Mouse (Mus musculus): ENCODE measurements around the gene Chil3. TPM values are rescaled to one million over a fixed set of nuclear protein-coding genes. Genes with fewer than 3 reads are reported as not detected.
"Not testable (repeated sequence)": the region's sequence is repeated elsewhere in the genome, so short reads cannot be mapped to it uniquely, and the experiment has no call there.

The Chil3 gene
- under 1 TPM; 0.26 to 0.83 TPM for total RNA-seq (2021)
- long read RNA-seq, experiment 1: 0 reads
- long read RNA-seq, experiment 2, partial matches to known transcripts: 1 of 4 reads
- long read RNA-seq, experiment 2, other reads (novel, unspliced or antisense): 0 of 4 reads

- DNase-seq (ENCODE audit: low spot score in 2 of 2): no peak
Measured at GRCm38 (mm10) chr3:106167464-106167863, at the start of gene Chil3. Chil3 (minus strand) TSS chr3:106167564.

GRCm38 (mm10) chr3:106198030-106198429 is 30.7 kb upstream of the Chil3 start:
- DNase-seq (ENCODE audit: low spot score in 2 of 2): not testable (repeated sequence)

- not testable (repeated sequence) for DNase-seq (ENCODE audit: low spot score in 2 of 2)
Measured at GRCm38 (mm10) chr3:106197246-106197645, 29.9 kb upstream of the Chil3 start.

- DNase-seq (ENCODE audit: low spot score in 2 of 2): no peak
Measured at GRCm38 (mm10) chr3:106196276-106196675, 28.9 kb upstream of the Chil3 start.

GRCm38 (mm10) chr3:106195486-106195885 is 28.1 kb upstream of the Chil3 start:
- DNase-seq (ENCODE audit: low spot score in 2 of 2): no peak

GRCm38 (mm10) chr3:106187991-106188390 is 20.6 kb upstream of the Chil3 start:
- DNase-seq (ENCODE audit: low spot score in 2 of 2): no peak

- DNase-seq (ENCODE audit: low spot score in 2 of 2): no peak
Measured at GRCm38 (mm10) chr3:106177509-106178189, 10.3 kb upstream of the Chil3 start.

- DNase-seq (ENCODE audit: low spot score in 2 of 2): not testable (repeated sequence)
Measured at GRCm38 (mm10) chr3:106174971-106175370, 7.6 kb upstream of the Chil3 start.

- DNase-seq (ENCODE audit: low spot score in 2 of 2): not testable (repeated sequence)
Measured at GRCm38 (mm10) chr3:106172506-106172905, 5.1 kb upstream of the Chil3 start.

- DNase-seq (ENCODE audit: low spot score in 2 of 2): no peak
Measured at GRCm38 (mm10) chr3:106171135-106171731, 3.9 kb upstream of the Chil3 start.

- DNase-seq (ENCODE audit: low spot score in 2 of 2): peak in 1 of 2 experiments; percentile 54
Measured at GRCm38 (mm10) chr3:106170522-106171053, 3.2 kb upstream of the Chil3 start.

GRCm38 (mm10) chr3:106154413-106154812 is 13.0 kb downstream of the Chil3 start:
- no peak for DNase-seq (ENCODE audit: low spot score in 2 of 2)

- DNase-seq (ENCODE audit: low spot score in 2 of 2): no peak
Measured at GRCm38 (mm10) chr3:106144081-106144480, 23.3 kb downstream of the Chil3 start.

- DNase-seq (ENCODE audit: low spot score in 2 of 2): no peak
Measured at GRCm38 (mm10) chr3:106131690-106132089, 35.7 kb downstream of the Chil3 start.

- no peak for DNase-seq (ENCODE audit: low spot score in 2 of 2)
Measured at GRCm38 (mm10) chr3:106128807-106129493, 38.4 kb downstream of the Chil3 start.

- no peak for DNase-seq (ENCODE audit: low spot score in 2 of 2)
Measured at GRCm38 (mm10) chr3:106126999-106127398, 40.4 kb downstream of the Chil3 start.

- DNase-seq (ENCODE audit: low spot score in 2 of 2): no peak
Measured at GRCm38 (mm10) chr3:106112929-106113328, 54.4 kb downstream of the Chil3 start, which contains the start of gene Chia1. Chia1 (plus strand) TSS chr3:106113229.

Data from adrenal gland, adult 18-20 months (tissue).